Mouse (Mus musculus) neural tube, embryonic 15.5 days (tissue): ENCODE measurements around the gene Ccdc114. TPM values are rescaled to one million over a fixed set of nuclear protein-coding genes. Genes with fewer than 3 reads are reported as not detected.
A peak's percentile ranks its signal among the peaks of the same experiment; 100 is the strongest.
"Not testable (repeated sequence)": the region's sequence is repeated elsewhere in the genome, so short reads cannot be mapped to it uniquely, and the experiment has no call there.

Source experiments
- ATAC-seq: fragments of 200-750 bp; cut with Nextera tagmentation; 2 replicates; pipeline ENCODE4 v1.8.0; 2017; ENCODE audit warnings: mild to moderate bottlenecking, moderate TSS enrichment, moderate library complexity; ENCODE audit not compliant: low FRiP score
- H3K27ac ChIP-seq: fragments of 300-500 bp; sonication (generic); replicated peaks from 2 replicates; pipeline ENCODE4 v1.5.1; 2015; ENCODE audit warnings: mild to moderate bottlenecking, inconsistent platforms
- H3K27me3 ChIP-seq: fragments of 300-500 bp; sonication (generic); replicated peaks from 2 replicates; pipeline ENCODE4 v1.6.1; 2015; ENCODE audit warnings: inconsistent platforms
- H3K36me3 ChIP-seq: fragments of 300-500 bp; sonication (generic); 2 replicates; pipeline ENCODE4 v1.6.1; 2015; ENCODE audit warnings: inconsistent platforms
- H3K4me1 ChIP-seq: fragments of 300-500 bp; sonication (generic); 2 replicates; pipeline ENCODE4 v1.6.1; 2015; ENCODE audit warnings: inconsistent platforms
- H3K4me2 ChIP-seq: fragments of 300-500 bp; sonication (generic); 2 replicates; pipeline ENCODE4 v1.6.1; 2015; ENCODE audit warnings: inconsistent platforms, mild to moderate bottlenecking, moderate library complexity
- H3K4me3 ChIP-seq: fragments of 300-500 bp; sonication (generic); replicated peaks from 2 replicates; pipeline ENCODE4 v1.5.1; 2015; ENCODE audit warnings: mild to moderate bottlenecking, inconsistent platforms
- H3K9ac ChIP-seq: fragments of 300-500 bp; sonication (generic); replicated peaks from 2 replicates; pipeline ENCODE4 v1.6.1; 2015; ENCODE audit warnings: mild to moderate bottlenecking, inconsistent platforms
- H3K9me3 ChIP-seq: fragments of 300-500 bp; sonication (generic); replicated peaks from 2 replicates; pipeline ENCODE4 v1.6.1; 2016; ENCODE audit warnings: inconsistent platforms
- WGBS: fragments of 180-500 bp; shearing (Covaris S2); methylation state at CpG from one replicate; pipeline ENCODE4 v1.1.7; 2015; ENCODE audit warnings: mixed read lengths; 5-methylcytosine and 5-hydroxymethylcytosine counted together
- polyA plus RNA-seq: library from polyadenylated mRNA; unstranded; fragments of >200 nt; fragmentation: Nextera tagmentation; extraction: Ambion mirVana; gene quantifications from 2 replicates; pipeline ENCODE4 v1.2.1, GENCODE M21; 2015

The Ccdc114 gene
- 5.9 and 6.2 TPM in 2 replicates for polyA plus RNA-seq

- Histone ChIP-seq H3K4me3 (peak within 1 kb of the TSS; percentile 53), H3K9me3 (no peaks in the 10 kb centered on the region), H3K9ac (peak within 1 kb of the TSS; percentile 54), H3K27ac (peak within 1 kb of the TSS; percentile 89), H3K27me3 (peaks cover 9% of the 10 kb centered on the region), H3K4me2 (peak within 1 kb of the TSS; percentile 71), H3K4me1 (peaks cover 21% of the 10 kb centered on the region), H3K36me3 (no peaks in the 10 kb centered on the region)
- ATAC-seq: peak; percentile 58
- WGBS: 6% methylated on average over 24 of the region's 24 CpGs
Observed at GRCm38 (mm10) chr7:45923762-45924428, at the start of gene Ccdc114. Gene Ccdc114 (plus strand): TSS chr7:45924072.

GRCm38 (mm10) chr7:45876895-45877294 is 47.0 kb upstream of the Ccdc114 start:
- H3K4me1 ChIP-seq: peaks cover 19% of the 10 kb centered on the region
- no peak overlapping the region for H3K4me3 ChIP-seq
- no peak overlapping the region for H3K4me2 ChIP-seq
- no peak overlapping the region for H3K9ac ChIP-seq
- 97% methylated on average over 7 of the region's 7 CpGs for WGBS
- H3K9me3 ChIP-seq: no peaks in the 10 kb centered on the region
- no peak overlapping the region for H3K27ac ChIP-seq
- no peak for ATAC-seq
- H3K27me3 ChIP-seq: no peaks in the 10 kb centered on the region
- peaks cover 66% of the 10 kb centered on the region for H3K36me3 ChIP-seq

GRCm38 (mm10) chr7:45878278-45878677 is 45.6 kb upstream of the Ccdc114 start, which contains the start of gene Grin2d:
Gene Grin2d (minus strand): TSS chr7:45878378.
- not testable (repeated sequence) for ATAC-seq, H3K4me3 ChIP-seq, H3K9ac ChIP-seq, H3K9me3 ChIP-seq, H3K27ac ChIP-seq, H3K4me2 ChIP-seq, H3K27me3 ChIP-seq
- 100% methylated on average over 1 of the region's 1 CpGs for WGBS
- H3K4me1 ChIP-seq: peaks cover 19% of the 10 kb centered on the region
- peaks cover 79% of the 10 kb centered on the region for H3K36me3 ChIP-seq

GRCm38 (mm10) chr7:45880531-45880930 is 43.3 kb upstream of the Ccdc114 start:
- 97% methylated on average over 4 of the region's 4 CpGs for WGBS
- Histone ChIP-seq H3K4me1 (no peaks in the 10 kb centered on the region), H3K9ac (no peak overlapping the region), H3K27me3 (no peaks in the 10 kb centered on the region), H3K4me2 (no peak overlapping the region), H3K9me3 (no peaks in the 10 kb centered on the region), H3K36me3 (peaks cover 94% of the 10 kb centered on the region), H3K4me3 (no peak overlapping the region), H3K27ac (no peak overlapping the region)
- no peak for ATAC-seq

GRCm38 (mm10) chr7:45881011-45881410 is 42.9 kb upstream of the Ccdc114 start:
- H3K36me3 ChIP-seq: peaks cover 92% of the 10 kb centered on the region
- H3K27me3 ChIP-seq: no peaks in the 10 kb centered on the region
- H3K9ac ChIP-seq: no peak overlapping the region
- H3K9me3 ChIP-seq: no peaks in the 10 kb centered on the region
- ATAC-seq: no peak
- H3K27ac ChIP-seq: no peak overlapping the region
- H3K4me1 ChIP-seq: no peaks in the 10 kb centered on the region
- no peak overlapping the region for H3K4me3 ChIP-seq
- 96% methylated on average over 2 of the region's 2 CpGs for WGBS
- H3K4me2 ChIP-seq: no peak overlapping the region

- no peaks in the 10 kb centered on the region for H3K9me3 ChIP-seq
- H3K27me3 ChIP-seq: no peaks in the 10 kb centered on the region
- H3K9ac ChIP-seq: no peak overlapping the region
- ATAC-seq: no peak
- H3K4me1 ChIP-seq: no peaks in the 10 kb centered on the region
- H3K36me3 ChIP-seq: peaks cover 33% of the 10 kb centered on the region
- no peak overlapping the region for H3K4me3 ChIP-seq
- H3K27ac ChIP-seq: no peak overlapping the region
- 37% methylated on average over 3 of the region's 3 CpGs for WGBS
- H3K4me2 ChIP-seq: no peak overlapping the region
Observed at GRCm38 (mm10) chr7:45887246-45887645, 36.6 kb upstream of the Ccdc114 start.

- no peak overlapping the region for H3K9ac ChIP-seq
- H3K4me1 ChIP-seq: peaks cover 8% of the 10 kb centered on the region
- no peak overlapping the region for H3K4me2 ChIP-seq
- no peak overlapping the region for H3K4me3 ChIP-seq
- H3K36me3 ChIP-seq: no peaks in the 10 kb centered on the region
- no peak overlapping the region for H3K27ac ChIP-seq
- ATAC-seq: no peak
- H3K9me3 ChIP-seq: no peaks in the 10 kb centered on the region
- no peaks in the 10 kb centered on the region for H3K27me3 ChIP-seq
- WGBS: 83% methylated on average over 2 of the region's 2 CpGs
Observed at GRCm38 (mm10) chr7:45892651-45893050, 31.2 kb upstream of the Ccdc114 start.

- Histone ChIP-seq H3K4me3 (peak overlapping the region; percentile 56), H3K4me2 (peak overlapping the region; percentile 92), H3K4me1 (peaks cover 15% of the 10 kb centered on the region), H3K36me3 (no peaks in the 10 kb centered on the region), H3K9ac (no peak overlapping the region), H3K27me3 (no peaks in the 10 kb centered on the region), H3K27ac (no peak overlapping the region), H3K9me3 (no peaks in the 10 kb centered on the region)
- ATAC-seq: peak; percentile 27
- 73% methylated on average over 6 of the region's 6 CpGs for WGBS
Observed at GRCm38 (mm10) chr7:45895931-45896516, 27.8 kb upstream of the Ccdc114 start.

- Histone ChIP-seq H3K27me3 (no peaks in the 10 kb centered on the region), H3K27ac (peak within 1 kb of the TSS; percentile 84), H3K4me3 (peak within 1 kb of the TSS; percentile 56), H3K4me1 (peaks cover 15% of the 10 kb centered on the region), H3K4me2 (peak within 1 kb of the TSS; percentile 92), H3K36me3 (no peaks in the 10 kb centered on the region), H3K9ac (peak within 1 kb of the TSS; percentile 64), H3K9me3 (no peaks in the 10 kb centered on the region)
- under 1% methylated on average over 40 of the region's 40 CpGs for WGBS
- peak; percentile 93 for ATAC-seq
Observed at GRCm38 (mm10) chr7:45896517-45897257, 27.2 kb upstream of the Ccdc114 start, which contains the start of the genes Syngr4 and Tmem143. Gene Syngr4 (minus strand): TSS chr7:45896714. Gene Tmem143 (plus strand): TSS chr7:45896941.

GRCm38 (mm10) chr7:45897258-45897757 is 26.6 kb upstream of the Ccdc114 start:
- peaks cover 15% of the 10 kb centered on the region for H3K4me1 ChIP-seq
- peak overlapping the region; percentile 56 for H3K4me3 ChIP-seq
- H3K9me3 ChIP-seq: no peaks in the 10 kb centered on the region
- no peaks in the 10 kb centered on the region for H3K36me3 ChIP-seq
- ATAC-seq: peak; percentile 65
- peak overlapping the region; percentile 92 for H3K4me2 ChIP-seq
- peak overlapping the region; percentile 84 for H3K27ac ChIP-seq
- no peaks in the 10 kb centered on the region for H3K27me3 ChIP-seq
- peak overlapping the region; percentile 64 for H3K9ac ChIP-seq
- WGBS: 2% methylated on average over 19 of the region's 19 CpGs

- H3K4me2 ChIP-seq: peak overlapping the region; percentile 92
- H3K27me3 ChIP-seq, H3K27ac ChIP-seq, H3K36me3 ChIP-seq, H3K9ac ChIP-seq, ATAC-seq, H3K9me3 ChIP-seq: not testable (repeated sequence)
- peak overlapping the region; percentile 56; the same call in 1 of the 2 replicates for H3K4me3 ChIP-seq
- 47% methylated on average over 4 of the region's 4 CpGs for WGBS
- peaks cover 15% of the 10 kb centered on the region for H3K4me1 ChIP-seq
Observed at GRCm38 (mm10) chr7:45898125-45898524, 25.7 kb upstream of the Ccdc114 start.
